Mouse (Mus musculus): ENCODE data around the gene Dgkg.

GRCm38 (mm10) chr16:22441317-22441716 is 215.7 kb downstream of the Dgkg start:
- no peak for TF ChIP-seq CTCF (IDR thresholded peaks at IDR 0.05; ENCODE audit: low read depth, low read length)
- no peak for TF ChIP-seq POLR2A (IDR thresholded peaks at IDR 0.05; ENCODE audit: borderline replicate concordance, low read depth, low read length)
